Mouse (Mus musculus) mouse embryonic stem cell (cell line): ENCODE data around the gene Ttc8.
"Not testable (repeated sequence)": the region's sequence is repeated elsewhere in the genome, so short reads cannot be mapped to it uniquely, and the experiment has no call there.

ENCODE experiments used
- in situ Hi-C, 2 experiments: fragments of 300-500 bp; cut with MboI; formaldehyde crosslinking; loops; 1 replicate in 1 of 2; 3 replicates in 1 of 2; pipeline ENCODE4 v1.14.3; 2019 to 2020; ENCODE audit warnings: low sequenced_read_pairs in 2 of 2, low pct_unique_long_range_greater_than_20kb in 1 of 2, mixed read lengths in 1 of 2; ENCODE audit not compliant: unreplicated experiment in 1 of 2

Gene Ttc8

DNA sequence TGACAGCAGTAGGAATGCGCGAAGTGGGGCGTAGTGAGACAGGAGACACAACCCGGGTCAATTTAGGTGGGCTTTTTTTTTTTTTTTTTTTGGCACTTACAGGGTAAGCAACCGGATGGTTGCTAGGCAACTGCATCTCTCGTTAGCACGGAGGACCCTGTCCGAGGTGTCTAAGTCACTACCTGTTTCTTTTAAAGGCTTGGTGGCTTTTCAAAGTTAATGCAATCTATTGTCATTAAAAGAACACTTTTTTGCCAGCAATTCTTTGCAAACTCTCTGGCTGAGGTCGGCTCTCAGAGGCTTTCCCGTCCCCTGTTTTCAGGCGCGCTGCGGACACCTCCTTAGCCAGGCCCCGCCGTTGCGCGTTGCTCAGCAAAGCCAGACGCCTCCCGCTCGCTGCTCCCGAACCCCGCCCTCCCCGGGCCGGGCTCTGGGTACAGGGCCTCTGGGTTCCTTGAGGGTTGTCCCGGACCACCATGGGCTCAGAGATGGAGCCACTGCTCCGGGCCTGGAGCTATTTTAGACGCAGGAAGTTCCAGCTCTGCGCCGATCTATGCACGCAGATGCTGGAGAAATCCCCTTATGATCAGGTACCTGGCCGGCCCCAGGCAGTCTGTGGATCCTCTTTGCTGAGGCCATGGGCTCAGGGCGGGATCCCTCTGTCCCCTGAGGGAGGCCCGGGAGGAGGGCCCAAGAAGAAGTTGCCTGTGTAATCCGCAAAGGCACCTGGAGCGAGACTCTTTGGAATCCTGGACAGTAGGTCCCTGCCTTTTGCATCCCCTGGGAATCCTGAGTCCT, at the start of gene Ttc8:
Gene Ttc8 (plus strand): TSS at position 381 of the 798 bp plus-strand sequence.
- in situ Hi-C loops, result no loop called here

- in situ Hi-C loops, result no loop called here
Observed at GRCm38 (mm10) chr12:98872836-98873235, 47.5 kb upstream of the Ttc8 start.

- in situ Hi-C loops, result no loop called here
Observed at GRCm38 (mm10) chr12:98875216-98875615, 45.2 kb upstream of the Ttc8 start.

DNA sequence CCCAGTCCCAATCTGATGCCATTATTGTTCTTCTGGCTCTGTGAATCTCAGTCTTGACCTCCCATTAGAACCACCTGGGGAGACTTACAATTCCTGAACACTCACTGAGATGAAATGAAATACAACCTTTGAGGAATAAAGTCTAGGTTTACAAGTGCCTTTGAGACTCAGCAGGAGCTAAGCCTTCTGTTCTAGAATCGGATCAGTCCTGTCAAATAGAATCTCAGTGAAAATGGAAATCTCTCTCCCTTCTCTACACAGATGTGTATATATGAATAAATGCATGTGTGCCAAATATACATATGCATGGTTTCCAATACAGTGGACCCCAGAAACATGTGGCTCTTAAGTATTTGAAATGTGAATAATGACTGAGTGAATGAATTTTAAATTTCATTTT, 41.7 kb upstream of the Ttc8 start:
- in situ Hi-C loops, result no loop called here

DNA sequence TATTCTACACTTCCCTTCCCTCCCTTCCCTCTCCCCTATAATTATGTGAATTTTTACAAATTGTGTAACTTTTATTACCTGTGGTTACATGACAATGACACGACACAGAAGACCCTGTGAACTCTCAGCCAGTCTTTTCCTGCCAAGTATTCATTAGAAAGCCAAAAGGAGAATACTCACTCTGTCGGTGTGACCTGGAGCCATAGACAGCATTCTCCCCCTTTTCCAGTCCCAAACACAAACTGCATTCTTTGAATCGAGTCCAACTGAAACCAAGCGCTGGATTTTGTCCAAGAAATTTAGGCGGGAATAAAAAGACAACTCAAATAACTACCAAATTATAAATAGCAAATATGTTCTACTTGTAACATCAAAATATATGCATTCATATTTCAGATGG, 38.6 kb upstream of the Ttc8 start:
- in situ Hi-C loops, result no loop called here

DNA sequence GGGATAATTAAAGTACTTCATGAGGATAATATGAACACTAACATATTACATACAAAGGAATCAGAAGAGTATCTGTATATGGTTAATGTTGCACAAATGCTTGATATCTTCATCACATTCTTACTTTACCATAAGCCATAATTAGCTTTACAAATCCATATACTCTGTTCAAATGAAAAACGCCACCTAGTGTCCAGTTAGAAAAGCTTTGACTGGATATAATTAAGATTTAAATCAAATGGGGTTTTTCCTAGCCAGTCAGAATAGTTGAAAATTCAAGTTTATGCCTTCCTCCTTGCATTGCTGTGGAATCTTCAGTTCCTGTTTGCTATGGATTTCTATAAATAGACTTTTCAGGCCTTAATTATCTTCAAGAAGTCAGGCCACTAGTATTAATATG, 35.9 kb upstream of the Ttc8 start:
- in situ Hi-C loops, result no loop called here

DNA sequence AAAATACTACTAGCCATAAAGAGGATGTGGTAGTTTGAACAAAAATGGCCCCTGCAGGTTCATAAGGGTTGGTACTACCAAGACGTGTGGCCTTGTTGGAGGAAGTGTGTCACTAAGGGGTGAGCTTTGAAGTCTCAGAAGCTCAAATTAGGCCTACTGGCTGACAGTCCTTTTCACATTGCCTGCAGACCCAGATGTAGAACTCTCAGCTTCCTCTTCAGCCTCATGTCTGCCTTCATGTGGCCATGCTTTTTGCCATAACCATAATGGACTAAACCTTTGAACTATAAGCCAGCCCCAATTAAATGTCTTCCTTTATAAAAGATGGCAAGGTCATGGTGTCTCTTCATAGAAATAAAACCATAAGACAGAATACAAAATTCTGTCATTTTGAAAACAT, 23.6 kb upstream of the Ttc8 start:
- in situ Hi-C loops, result no loop called here

DNA sequence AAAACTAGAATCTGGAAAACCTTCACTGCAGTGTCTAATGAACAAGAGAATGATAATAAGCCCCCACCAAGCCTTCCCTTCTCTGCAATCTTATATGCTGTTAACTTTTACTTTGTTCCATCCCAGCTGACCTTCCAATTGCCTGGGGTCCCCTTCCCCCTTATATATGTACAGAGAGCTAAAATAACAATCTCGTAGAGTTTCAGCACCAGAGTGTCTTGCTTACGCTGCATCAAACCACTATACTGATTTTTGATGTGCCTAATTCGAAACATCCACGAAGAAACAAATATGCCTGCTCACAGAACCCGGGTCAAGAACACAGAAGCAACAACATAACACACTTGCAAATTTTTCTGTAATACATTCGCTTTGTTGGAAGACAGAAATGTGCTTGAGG, 20.7 kb upstream of the Ttc8 start:
- in situ Hi-C loops, result no loop called here

DNA sequence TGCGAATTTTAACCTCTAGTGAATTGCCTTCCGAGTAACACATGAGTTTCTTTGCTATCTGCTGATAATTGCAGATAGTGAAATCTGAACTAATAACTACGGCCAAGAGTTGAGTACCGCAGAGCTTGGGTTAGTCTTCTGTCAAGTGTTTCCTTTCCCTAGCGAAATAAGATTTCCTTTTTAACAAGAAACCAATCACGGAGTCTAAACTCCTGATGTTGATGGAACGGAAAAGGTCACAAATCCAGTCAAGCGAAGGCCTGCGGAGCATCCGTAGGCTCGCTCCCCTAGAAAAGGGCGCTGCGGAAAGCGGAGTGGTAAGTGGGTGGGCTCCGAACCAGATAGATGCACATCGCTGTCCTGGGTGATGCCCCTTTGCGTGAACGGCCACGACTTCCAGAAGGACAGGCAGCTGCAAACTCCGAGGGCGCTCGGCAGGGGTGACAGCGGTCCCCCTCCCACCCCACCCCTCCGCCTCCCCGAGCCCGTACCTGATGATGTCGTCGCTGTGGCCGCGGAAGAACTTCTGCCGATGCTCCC, 20.0 kb upstream of the Ttc8 start:
- in situ Hi-C loops, result no loop called here

DNA sequence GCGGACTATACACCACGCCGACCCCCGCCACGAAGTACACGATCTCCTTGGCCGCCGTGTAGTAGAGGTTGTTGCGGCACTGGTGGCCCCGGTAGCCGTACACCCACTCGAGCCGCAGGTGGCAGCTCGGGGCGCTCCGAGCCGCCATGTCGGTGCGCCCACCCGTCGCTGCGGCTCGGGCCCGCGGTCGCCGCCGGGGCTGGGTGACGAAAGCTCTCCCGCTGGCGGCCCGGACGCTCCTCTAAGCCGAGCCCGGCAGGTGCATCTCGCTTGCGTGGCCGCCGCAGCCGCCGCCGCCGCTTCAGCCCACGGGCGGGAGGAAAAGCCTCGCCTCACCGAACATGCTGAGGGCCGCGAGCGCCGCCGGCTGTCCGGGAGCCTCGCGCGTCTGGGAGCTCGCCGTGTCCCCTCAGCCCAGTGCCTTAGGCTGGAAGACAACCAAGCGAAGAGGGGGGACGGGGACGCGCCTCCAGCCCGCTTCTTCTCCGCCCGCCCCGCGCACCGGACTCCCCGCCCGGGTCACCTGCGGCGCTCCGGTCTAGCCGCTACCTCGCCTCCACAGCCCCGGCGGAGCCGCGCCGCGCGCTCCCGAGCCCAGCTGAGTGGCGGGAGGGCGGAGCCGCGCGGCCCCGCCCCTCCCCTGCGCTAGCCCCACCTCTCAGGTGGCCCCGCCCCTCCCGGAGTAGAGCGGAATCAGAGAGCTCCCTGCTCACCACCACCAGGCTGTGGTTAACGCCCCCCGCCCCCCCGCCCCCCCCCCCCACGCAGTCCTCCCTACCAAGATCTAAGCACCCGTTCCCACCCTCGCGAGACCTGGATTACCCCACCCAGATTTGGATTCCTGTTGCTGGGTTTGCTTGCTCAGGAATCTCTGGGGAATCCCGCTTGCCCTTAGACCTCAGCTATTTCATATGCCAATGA, 19.2 kb upstream of the Ttc8 start, which contains the start of gene Eml5:
Gene Eml5 (minus strand): TSS at position 604 of the 921 bp plus-strand sequence.
- in situ Hi-C loops, result no loop called here

DNA sequence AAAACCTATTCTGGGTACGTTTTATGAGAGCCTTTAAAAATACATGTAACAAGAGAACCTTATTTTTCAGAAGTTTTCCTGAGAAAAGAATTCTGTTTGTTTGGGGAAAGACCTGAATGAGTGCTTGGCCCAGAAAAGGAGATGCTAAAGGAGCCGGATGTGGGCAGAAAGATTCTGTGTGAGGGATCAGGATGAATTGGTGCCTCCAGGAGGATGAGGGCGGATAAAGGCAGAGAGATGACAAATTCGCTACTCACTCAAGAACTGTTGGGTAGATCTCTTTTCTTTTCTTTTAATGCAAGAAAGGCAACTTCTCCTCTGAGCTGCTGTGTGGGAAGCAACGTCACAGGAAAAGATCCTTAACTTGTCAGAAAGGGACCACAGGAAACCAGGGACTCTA, 14.9 kb upstream of the Ttc8 start:
- in situ Hi-C loops, result no loop called here

DNA sequence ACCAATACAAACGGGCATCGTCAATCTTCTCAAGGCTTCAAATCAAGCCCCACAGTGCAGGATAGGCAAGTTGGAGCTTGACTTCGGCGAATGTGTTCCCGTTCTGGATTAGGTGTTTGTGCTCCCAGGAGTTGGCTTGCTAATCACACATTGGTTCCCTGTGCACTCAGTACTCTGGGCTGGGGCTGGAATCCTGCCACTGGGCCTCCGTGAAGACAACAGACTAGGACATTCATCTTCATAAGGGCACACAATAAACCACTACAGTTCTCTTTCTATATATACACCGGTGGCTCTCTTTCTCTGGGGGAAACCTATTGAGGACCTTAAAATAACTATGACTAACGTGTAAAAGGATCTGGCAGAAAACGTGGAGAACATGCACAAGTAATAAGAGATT, 10.3 kb upstream of the Ttc8 start:
- in situ Hi-C loops, result no loop called here

DNA sequence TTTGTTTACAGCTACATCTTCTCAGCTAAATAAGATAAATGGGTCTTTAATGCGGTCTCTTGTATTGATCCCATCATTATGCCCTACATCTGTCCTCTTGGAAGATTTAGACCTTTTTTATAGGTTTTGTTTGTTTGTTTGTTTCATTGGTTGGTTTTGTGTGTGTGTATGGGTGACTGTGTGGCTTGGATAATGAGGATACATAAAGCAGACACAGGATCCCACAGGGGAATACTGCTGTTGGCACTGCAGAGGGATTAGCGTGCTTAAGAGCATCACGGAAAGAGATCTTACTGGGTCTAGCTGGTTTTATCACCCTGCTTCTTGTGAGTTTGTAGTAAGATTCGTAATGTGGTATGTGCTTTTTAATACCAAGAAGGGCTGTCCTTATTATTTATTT, 10.8 kb downstream of the Ttc8 start:
- in situ Hi-C loops, result no loop called here

- in situ Hi-C loops, result no loop called here
Observed at GRCm38 (mm10) chr12:98932441-98932840, 12.1 kb downstream of the Ttc8 start.

DNA sequence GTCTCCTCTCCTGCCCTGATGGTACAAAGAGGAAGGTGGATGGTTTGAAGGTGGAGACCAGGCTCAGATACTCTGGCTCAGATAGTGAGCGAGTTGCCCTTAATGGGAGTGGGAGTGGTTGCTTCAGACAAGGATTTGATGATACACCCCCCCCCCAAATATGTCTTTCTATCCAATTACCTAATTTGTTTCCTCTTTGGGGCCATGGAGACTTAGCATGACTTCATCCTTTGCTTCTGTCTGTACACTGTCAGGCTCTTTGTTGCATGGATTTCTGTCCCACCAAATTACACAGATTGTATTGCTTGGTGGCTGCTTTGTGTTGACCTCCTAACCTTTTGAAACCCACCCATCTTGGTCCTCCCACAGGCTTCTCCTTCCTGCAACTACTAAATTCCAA, 12.5 kb downstream of the Ttc8 start:
- in situ Hi-C loops, result no loop called here

GRCm38 (mm10) chr12:98951295-98951694, 30.9 kb downstream of the Ttc8 start:
- in situ Hi-C loops, result not testable (repeated sequence)

- in situ Hi-C loops, result no loop called here
Observed at GRCm38 (mm10) chr12:98956951-98957350, 36.6 kb downstream of the Ttc8 start.

GRCm38 (mm10) chr12:98957455-98957854, 37.1 kb downstream of the Ttc8 start:
- in situ Hi-C loops, result no loop called here

GRCm38 (mm10) chr12:98961008-98961407, 40.6 kb downstream of the Ttc8 start:
- in situ Hi-C loops, result no loop called here
